Mouse (Mus musculus) induced T-regulatory cell, adult 2 months (primary cell): ENCODE measurements around the gene Zfp148.
"Not testable (repeated sequence)": the region's sequence is repeated elsewhere in the genome, so short reads cannot be mapped to it uniquely, and the experiment has no call there.

Source experiments
- DNase-seq: peaks from one replicate; pipeline ENCODE4 v3.0.0-alpha.2; 2012; ENCODE audit warnings: low read depth

Zfp148 gene

DNA sequence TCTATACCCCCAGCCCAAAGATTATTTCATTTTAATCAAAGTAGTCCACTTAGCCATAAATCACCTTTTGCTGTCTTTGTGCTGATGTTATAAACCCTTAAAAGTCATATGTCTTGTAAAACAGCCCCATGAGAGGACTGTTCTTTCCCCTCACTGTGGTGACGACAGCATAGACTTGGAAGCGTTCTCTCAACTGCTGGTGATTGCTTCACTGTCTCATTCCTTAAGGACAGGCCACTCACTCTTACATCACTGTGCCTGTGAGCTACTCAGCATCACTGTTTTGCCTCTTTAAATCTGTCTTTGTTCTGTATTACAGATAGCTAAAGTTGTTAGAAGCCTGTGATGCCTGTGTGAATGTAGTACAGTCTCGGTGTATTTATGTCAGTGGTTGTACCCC lies 80.8 kb downstream of the Zfp148 start:
- no peak for DNase-seq

DNA sequence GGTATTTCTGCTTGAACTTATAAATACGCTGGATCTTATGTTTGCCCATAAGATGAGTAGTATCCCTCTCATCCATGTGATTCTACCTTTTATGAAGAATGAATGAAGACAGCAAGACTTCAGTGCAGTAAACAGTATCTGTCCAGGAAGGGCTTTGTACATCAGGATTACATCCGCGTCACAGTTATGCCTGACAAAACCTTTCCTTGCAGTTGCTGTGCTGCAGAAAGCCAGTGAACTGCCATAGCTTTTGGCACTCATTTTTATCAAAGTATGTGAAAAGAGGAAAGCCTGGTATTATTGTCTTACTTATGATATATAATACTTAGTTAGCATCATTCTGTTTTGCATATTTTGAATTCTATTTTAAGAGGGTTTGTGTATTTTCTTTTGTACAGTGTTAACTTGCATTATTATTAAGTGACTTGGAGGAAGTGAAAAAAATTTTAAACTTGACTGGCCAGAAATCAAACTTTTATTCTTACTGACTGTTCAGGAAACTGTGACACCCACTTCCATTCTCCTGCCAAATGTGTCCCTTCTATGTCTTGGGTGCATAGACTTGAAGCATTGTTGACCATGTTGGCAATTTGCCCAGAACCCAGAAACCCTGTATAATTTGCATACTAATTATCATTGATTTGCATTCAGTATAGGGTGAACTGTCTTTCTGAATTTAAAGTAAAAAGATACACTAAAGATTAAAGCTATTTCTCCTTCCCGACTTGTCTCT lies 84.0 kb downstream of the Zfp148 start:
- DNase-seq: no peak

DNA sequence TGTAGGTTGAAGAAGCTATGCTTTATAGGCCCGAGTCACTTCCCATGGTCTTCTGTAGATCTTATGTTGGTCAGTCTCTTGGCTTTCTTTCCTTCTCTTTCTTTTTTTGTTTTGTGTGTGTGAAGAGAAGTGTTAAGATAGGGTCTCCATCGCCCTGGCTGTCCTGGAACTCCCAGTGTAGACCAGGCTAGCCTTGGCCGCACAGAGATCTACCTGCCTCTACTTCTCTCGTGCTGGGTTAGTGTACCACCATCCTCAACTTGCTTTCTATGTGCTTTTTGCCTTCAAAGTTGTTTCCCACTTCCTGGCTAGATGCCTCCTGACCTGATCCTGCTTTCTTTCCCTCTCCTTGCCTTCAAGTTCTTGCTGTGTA lies 84.6 kb downstream of the Zfp148 start:
- no peak for DNase-seq

DNA sequence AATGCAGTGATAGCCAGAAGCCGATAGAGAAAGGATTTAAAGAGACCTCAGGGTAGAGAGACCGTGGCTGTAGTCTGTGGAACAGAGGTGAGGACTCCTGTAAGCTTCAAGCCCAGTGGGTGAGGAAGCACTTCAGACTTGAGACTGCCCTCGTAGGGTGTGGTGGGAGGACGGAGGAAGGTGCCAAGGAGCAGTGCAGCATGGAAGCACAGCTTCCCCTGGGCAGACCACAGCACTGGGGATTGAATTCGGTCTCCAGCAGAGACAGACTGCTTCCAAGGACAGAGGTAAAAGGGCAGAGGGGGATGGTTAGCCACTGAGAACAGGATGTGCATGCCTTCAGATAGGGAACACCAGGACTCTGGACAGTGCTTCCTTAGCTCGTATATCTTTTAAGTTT lies 86.8 kb downstream of the Zfp148 start:
- DNase-seq: no peak

DNA sequence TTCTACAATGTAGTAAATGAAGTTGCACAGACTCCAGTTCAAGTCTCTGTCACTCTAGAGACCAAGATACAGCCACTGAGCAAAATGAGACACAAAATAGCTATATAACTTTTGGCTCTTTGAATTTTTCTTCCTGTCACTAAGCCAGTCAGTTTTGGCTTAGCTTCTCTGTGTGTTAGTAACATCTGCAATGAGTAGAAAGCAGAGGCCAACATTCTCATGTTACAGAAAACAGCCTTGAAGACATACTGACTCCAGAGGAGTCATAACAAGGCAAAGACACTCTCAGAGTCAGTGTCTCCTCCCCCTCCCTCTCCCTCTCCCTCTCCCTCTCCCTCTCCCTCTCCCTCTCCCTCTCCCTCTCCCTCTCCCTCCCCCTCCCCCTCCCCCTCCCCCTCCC lies 89.3 kb downstream of the Zfp148 start:
- DNase-seq: no peak

DNA sequence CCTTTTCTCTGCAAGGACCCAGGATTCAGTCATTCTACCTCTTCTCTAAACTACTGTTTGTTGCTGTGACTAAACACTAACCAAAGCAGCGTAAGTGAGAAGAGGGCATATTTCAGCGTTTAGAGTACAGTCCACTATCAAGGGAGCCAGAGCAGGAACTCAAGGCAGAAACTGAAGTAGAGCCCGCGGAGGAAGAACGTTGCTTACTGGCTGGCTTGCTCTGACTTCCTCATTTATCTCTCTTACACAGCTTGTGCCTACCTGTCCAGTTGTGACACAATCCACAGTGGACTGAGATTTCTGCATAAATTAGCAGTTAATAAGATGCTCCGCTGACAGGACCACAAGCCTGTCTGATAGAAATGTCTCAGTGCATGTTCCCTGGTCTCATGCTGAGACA lies 93.7 kb downstream of the Zfp148 start:
- no peak for DNase-seq

DNA sequence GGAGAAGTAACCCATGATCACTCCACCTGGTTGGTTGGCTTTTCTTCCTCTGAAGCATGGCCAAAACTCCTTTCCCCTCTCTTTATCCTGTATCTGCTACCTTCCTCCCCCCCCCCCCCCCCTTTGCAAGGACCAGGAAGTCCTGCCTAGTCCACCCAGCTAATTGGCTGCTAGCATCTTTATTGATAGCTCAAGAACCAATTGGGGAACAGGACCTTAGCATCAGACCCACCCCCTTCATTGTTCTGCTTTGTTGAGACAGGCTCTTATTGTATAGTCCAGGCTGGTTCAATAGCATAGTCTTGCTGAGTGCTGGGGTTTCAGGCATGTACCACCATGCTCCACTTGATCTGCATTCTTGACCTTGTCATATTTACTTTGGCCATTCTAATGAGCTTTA lies 99.3 kb downstream of the Zfp148 start:
- DNase-seq: peak; percentile 11

DNA sequence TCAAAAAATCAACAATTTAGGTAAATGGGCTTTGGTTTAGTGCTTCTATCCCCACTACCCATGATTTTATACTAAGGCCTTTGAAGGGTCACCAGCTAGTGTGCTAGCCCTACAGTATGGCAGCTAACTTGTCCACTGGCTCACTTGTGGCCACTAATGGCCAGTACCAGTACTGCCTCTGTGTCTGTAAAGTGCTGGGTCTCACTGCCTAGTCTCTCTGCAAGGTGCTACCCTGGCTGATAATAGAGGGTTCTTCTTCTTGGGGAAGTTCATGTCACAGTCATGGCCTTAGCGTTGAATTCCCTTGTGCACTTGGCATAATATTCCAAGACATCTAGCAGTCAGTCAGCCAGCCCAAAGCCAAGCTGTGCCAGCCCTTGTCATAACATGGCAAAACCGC lies 100.5 kb downstream of the Zfp148 start:
- DNase-seq: peak; percentile 51

DNA sequence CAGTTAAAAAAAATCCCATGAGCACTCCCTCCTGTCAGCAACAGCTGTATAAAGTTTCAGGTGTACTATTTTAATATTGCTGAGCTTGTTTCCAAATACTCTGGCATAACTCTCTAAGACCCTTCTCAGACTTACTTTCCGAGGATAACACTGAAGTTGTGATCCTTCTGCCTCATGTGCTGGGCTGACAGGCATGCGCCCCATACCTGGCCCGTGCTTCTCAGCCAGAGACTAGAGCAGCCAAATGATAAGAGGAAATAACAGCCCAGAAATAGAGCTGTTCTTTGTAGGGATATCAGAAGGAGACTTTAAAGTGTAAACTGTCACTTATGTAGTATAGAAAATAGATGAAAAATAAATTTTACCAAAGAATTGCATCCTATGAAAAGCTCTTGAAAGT lies 101.7 kb downstream of the Zfp148 start:
- DNase-seq: no peak

DNA sequence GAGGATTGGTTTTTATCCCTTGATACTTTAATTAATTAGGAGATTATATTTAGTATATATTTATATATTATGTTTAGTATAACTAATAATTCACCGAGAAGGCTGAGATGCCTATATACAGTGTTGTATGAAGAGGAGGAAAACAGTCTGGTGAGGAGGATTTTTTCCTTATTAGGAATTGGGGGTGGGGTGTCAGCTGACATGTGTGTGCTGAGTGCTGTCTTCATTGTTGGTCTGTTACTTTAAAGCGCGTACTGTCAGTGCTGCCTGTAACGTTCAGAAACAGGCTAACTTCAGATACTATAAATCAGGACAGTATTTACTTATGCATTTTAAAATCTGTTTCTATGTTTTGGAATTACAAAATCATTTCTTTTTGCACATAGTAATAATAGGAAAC lies 107.1 kb downstream of the Zfp148 start:
- DNase-seq: no peak

DNA sequence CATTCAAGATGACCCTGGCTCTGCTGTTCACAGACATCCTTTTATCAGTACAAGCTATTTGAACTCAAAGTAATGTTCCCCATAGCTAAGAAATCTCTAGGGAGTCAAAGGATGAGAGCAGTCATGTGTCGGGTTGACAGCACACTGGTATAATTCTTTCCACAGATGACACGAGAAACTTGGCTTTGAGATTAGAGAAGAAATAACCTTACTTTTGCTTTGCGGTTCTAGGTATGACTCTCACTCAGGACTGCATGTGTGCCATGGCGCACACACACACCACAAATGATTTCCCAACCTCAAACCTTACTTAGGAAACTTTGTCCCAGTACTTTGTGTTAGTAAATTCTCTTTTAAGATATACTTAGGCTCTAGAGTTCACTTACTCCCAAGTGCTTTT lies 113.7 kb downstream of the Zfp148 start:
- no peak for DNase-seq

DNA sequence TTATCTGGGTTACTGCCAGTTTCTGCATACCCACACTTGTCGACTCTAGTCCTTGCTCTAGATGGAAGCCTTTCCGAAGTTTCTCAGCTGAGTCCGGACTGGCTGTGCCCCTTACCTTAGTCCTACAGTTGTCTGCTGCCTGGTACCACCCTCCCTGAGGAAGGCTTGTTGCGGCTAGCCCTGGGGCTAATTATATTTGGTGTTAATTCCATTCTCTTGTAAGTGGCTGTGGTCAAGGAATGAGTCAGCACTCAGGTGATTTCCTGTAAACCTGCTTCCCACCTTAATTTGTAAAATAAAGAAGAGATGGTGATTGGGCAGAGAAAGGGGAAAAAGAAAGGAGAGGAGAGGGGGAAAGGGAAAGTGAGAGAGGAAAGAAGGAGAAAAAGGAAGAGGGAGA lies 127.4 kb downstream of the Zfp148 start:
- DNase-seq: no peak

DNA sequence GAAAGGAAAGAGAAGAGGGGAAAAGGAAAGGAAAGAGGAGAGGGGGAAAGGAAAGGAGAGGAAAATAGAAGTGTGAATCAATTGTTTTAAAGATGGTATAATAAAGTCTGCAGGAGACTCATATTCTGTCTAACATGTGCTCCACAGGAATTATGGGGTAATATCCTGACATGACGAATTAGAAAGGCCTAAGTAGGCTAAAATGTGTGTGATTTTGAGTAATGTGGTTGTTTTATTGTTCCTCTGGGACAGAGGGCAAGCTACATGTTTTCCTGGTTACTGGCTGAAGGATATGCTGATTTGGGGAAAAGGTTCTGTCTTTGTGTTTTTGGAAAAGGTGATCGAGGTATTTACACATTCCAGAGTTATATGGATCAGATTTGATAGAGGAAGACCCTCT lies 128.6 kb downstream of the Zfp148 start:
- not testable (repeated sequence) for DNase-seq

DNA sequence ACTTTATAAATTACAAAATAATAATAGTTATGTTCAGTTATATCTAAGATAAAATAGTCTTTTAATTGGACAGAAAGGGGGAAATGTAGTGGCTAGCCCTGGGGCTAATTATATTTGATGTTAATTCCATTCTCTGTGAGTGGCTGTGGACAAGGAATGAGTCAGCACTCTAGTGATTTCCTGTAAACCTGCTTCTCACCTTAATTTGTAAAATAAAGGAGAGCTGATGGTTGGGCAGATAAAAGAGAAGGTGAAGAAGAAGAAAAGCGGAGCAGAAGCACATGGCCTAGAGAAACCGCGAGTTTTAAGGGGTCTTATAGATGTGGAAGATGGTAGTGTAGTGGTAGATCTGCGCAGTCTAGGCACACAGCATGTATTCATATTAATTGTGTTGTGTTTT lies 130.2 kb downstream of the Zfp148 start:
- not testable (repeated sequence) for DNase-seq

DNA sequence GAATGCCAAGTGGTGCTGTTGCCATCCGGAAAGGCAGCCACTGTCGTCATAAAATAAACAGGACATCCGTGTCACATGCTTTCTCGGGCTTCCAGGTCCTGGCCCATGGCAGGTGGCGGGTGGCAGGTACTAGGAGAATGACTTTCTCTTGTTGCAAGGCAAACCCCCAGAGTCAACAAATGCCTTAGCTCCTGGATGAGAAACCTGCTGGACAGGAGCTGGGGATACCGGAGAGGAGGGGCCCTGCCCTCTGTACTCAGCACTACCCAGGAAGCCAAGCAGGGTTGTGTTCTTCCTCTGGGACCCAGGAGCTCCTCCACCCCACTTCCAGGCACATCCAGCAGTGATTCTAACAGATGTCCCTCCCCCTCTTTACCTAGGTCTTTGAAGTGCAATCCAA lies 131.9 kb downstream of the Zfp148 start:
- no peak for DNase-seq

DNA sequence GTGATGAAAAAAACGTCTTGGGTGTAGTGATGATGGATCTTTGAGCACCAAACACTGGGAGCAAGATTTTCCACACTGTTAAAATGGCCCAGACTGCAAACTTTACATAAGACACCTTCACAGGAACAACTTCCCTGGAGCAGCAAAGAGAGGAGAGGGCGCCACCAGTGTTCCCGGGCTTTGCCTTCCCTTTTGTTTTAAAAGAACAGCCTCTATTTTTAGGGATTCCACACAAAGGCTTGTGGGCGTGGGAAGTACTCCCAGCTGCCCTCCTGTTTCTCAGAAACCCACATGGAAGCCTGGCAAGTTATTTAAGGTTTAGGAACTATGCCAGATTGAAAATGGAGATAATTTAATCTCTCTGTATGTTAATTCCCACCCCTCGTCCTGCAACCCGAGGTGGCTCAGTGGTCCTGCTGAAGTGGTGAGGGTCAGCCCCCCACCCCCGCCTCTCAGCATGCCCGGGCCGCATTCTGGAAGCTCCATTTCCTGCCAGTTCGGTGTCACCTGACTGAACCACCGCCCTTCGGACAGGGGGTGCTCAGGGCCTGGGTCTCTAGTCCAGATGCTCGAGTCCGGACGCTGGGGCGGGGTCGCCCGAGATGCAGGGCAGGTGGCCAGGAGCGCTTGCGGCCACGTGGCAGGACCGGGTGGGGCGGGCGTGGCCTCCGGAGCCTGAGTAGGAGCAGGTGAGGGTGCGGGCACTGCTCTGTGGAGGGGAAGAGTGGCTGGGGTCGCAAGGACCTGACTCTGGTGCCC lies 136.3 kb downstream of the Zfp148 start, which contains the start of gene Slc12a8:
Slc12a8 (plus strand) TSS at position 522 of the 759 bp plus-strand sequence.
- no peak for DNase-seq

DNA sequence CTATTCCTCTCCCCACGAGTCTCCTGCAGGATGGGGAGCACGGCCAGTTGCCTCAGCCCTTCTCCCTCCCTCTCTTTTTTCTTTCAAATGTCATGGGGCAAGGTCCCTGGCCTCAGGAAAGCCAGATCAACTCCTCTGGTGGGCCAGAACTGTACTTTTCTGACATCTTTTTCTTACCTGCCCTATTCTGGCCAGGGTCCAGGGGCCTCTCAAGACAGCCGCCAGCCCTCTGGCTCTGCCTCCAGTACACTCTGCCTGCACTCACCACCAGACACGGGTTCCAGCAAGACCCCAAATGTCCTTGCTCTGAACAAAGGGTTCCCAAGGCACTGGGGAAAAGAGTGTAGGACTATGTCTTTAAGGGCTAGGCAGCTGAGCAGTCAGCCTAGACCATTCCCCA lies 137.0 kb downstream of the Zfp148 start:
- no peak for DNase-seq

DNA sequence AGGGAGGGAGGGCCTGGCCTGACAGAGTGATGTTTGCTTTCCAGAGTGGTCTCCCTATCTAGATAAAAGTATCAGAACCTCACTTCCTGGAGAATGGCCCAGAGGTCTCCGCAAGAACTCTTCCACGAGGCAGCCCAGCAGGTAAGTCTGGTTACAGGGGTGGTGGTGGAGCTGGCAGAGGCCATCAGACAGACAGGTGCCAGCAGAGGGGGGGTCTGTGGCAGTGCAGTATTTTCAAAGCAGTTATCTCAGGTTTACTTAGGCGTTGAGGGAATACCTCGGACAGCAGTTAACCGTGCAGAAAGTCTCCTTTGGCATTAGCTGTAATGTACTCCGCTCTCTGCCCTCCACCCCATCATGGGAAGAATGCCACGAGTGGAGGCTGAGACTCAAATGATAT lies 137.6 kb downstream of the Zfp148 start:
- DNase-seq: no peak

DNA sequence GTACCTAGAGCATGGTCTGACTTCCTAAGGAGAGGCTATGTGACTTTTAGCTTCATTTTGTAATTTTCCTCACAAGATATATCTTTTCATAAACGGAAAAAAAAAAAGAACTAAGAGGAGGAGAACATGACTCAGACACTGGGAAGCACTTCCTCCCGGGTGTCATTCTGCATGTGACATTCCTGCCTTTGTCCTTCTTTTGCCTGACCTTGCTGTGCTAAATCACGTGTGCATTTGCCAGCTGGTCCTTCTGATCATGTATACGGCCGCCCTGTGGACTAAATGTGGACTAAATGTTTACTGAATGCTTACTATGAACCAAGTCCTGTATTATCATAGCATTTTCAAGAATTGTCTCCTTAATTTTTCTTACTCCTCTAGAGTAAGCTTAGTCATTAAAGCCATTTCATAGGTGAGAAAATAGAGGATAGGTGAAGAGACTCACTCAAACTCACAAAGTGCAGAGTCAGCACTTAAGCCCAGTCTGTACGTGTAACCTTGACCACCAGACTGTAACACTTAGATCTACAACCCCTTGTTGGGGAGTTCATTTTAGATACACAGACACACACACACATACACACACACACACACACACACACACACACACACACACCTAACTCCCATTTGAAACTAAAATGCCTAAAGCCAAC lies 139.4 kb downstream of the Zfp148 start:
- DNase-seq: no peak

DNA sequence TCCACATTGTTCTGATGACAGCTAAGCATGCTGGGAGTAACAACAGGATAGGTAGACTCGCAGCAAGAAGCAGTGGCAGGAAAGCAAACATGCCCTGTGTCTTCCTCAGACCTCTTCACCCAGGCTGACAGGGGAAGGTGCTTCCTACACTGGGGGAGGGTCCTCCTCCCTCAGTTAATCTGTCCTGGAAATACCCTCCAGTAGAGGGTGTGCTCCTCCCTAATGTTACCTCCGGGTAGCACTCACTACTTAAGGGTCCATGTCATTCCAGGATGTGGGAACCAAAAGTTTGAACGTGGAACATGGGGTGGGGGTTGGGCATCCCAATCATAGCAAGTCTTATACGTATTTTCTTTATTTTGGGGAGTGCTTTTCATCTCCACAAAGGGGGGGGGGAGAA lies 141.9 kb downstream of the Zfp148 start:
- DNase-seq: no peak

DNA sequence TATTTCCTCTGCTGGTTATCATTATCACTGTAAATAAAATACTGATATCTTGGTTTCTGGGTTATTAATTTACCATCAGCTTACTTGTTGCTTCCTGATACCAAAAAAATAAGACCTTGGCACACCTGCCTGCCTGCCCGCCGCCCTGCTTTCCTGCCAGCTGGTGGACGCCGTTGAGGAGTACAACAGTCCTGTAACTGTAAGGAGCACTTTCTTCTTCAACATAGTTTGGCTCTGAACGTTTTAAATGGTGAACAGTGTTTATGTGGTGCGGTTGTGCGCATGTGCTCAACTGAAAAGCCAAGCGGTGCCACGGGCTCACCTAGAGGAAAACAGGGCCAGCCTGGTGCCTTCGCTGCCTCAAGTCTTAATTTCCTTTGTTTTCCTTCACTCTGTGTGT lies 142.9 kb downstream of the Zfp148 start:
- DNase-seq: no peak

DNA sequence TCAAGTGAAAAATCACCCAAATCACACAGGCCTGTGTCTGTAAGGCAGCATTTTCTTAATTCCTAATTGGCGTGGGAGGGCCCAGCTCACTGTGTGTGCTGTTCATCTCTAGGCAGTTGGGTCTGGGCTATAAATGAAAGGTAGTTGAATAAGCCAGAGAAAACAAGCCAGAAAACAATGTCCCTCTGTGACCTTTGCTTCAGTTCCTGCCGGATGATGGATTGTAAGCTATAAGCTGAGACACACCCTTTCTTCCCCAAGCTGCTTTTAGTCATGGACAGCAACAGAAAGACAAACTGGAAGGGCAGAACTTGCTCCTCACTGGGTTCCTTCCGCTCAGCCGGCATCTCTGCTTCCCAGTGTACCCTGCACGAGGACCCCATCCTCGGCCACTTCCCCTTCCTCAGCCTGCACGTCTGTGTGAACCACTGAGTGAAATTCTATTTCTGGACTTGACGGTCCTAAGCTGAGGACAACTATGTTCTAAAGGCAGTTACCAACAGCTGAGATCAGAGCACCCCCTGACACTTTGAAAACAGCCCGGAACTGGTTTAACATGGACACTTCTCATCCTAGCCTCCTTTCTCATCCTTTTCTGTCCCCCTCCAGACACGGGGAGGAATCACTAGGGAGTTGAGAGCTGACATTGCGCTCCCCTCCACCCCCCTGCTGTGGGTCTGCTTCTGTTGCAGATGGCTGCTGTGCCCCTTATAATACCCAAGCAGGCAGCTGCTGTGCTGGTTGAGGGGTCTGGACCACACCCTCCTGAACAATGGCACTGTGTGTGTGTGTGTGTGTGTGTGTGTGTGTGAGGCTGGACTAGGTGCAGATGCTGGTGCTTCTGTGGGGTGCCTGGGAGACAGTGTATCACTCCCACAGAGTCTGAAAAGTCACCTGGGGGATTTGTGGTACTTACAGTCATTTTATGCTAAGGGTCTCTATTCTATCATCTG lies 149.1 kb downstream of the Zfp148 start:
- no peak for DNase-seq
